Mouse (Mus musculus) ovary, postnatal 36 days (tissue): Measurements from ENCODE around the gene Amy2a2.
"Not testable (repeated sequence)": the region's sequence is repeated elsewhere in the genome, so short reads cannot be mapped to it uniquely, and the experiment has no call there.

ENCODE experiments used
- DNase-seq: peaks from one replicate; pipeline ENCODE4 v3.0.0; 2022; ENCODE audit warnings: low spot score, mixed read lengths

The Amy2a2 gene

GRCm38 (mm10) chr3:113356558-113356957 is at the start of gene Amy2a2:
Gene Amy2a2, minus strand, starts transcription at chr3:113356658.
- not testable (repeated sequence) for DNase-seq

- DNase-seq, result not testable (repeated sequence)
These were observed 11.0 kb downstream of the Amy2a2 start for GRCm38 (mm10) chr3:113345484-113345883.

- DNase-seq, result not testable (repeated sequence)
These were observed 32.5 kb downstream of the Amy2a2 start, which contains the start of gene Amy2a3 for GRCm38 (mm10) chr3:113323952-113324351. Gene Amy2a3, minus strand, starts transcription at chr3:113324052.

GRCm38 (mm10) chr3:113312937-113313336 is 43.5 kb downstream of the Amy2a2 start:
- DNase-seq, result not testable (repeated sequence)
